ENCODE assay signal across 20 mouse cellular contexts in the genomic region with DNA sequence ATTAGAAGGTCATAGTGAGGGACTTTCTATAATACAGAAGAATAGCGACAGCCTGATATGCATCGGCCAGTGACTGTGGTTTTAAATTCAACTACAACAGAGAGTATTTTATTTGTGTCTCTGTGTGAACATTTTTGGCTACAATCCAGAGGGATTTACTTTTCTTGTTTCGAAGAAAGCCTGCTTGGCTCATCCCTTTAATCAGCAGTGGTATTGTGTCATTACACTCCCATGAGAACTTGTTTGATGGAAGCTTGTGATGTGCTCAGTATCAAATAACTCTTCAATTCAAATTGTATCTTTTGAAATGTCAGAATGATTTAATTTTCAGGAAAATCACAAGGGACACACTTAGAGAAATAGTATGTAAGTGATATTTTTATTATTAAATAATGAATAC.
DNase-seq lines count a peak whose midpoint lies in the region; ATAC-seq and TF ChIP-seq lines count a peak whose summit lies in the region.
"Had no signal": no experiment of that assay in that cellular context is flagged by ENCODE, and none has a peak within 500 bp of the region (broad histone marks: within the 10 kb centered on the region; RNA-seq: fewer than 3 reads in every experiment).

No protein-coding gene starts in this region.

- TF ChIP-seq POLR2A in brain, embryonic 14.5 days (IDR thresholded peaks at IDR 0.05; ENCODE audit: borderline replicate concordance, extremely low read depth, insufficient read depth, insufficient read length, poor library complexity, severe bottlenecking) = no peak

- H3K9ac ChIP-seq in hindbrain, postnatal 0 days (replicated peaks; ENCODE audit: low read length) = no peak overlapping the region
- H3K9ac ChIP-seq in hindbrain, embryonic 14.5 days = no peak overlapping the region
- H3K9ac ChIP-seq in midbrain, embryonic 16.5 days (ENCODE audit: low read depth, low read length) = no peak overlapping the region
- H3K9ac ChIP-seq: embryonic facial prominence, embryonic 12.5 days; forebrain, embryonic 12.5 days; heart, embryonic 13.5 days had no signal

- ATAC-seq in hindbrain, postnatal 0 days = no peak
- no peak for ATAC-seq in hindbrain, embryonic 14.5 days (ENCODE audit: low FRiP score)
- peak; percentile 62; the same call in 1 of the 2 replicates for ATAC-seq in midbrain, embryonic 16.5 days
- ATAC-seq: CD4-positive, CD25-positive, alpha-beta regulatory T cell, adult 4 months had no signal

- no peak for TF ChIP-seq CTCF in hindbrain, postnatal 0 days (IDR thresholded peaks at IDR 0.05; ENCODE audit: low read depth)
- no peak for TF ChIP-seq CTCF in brain, embryonic 14.5 days (IDR thresholded peaks at IDR 0.05; ENCODE audit: borderline replicate concordance, extremely low read depth, insufficient read depth, insufficient read length)

- no peak overlapping the region for H3K4me3 ChIP-seq in hindbrain, postnatal 0 days (ENCODE audit: low read length)
- H3K4me3 ChIP-seq in hindbrain, embryonic 14.5 days (replicated peaks; ENCODE audit: low read length) = no peak overlapping the region
- no peak overlapping the region for H3K4me3 ChIP-seq in midbrain, embryonic 16.5 days (ENCODE audit: low read depth, low read length)
- H3K4me3 ChIP-seq: embryonic facial prominence, embryonic 12.5 days; forebrain, embryonic 12.5 days; heart, embryonic 13.5 days had no signal

- 39% methylated on average over 3 of the region's 3 CpGs for WGBS in hindbrain, postnatal 0 days
- WGBS in hindbrain, embryonic 14.5 days = 48% methylated on average over 3 of the region's 3 CpGs
- WGBS in midbrain, embryonic 16.5 days = 30% methylated on average over 3 of the region's 3 CpGs

- DNase-seq in cerebellum, adult 9-10 months = peak; percentile 5
- DNase-seq in cerebellum, postnatal 10 days = no peak
- DNase-seq in hindbrain, postnatal 0 days (ENCODE audit: low spot score) = peak; percentile 42
- no peak for DNase-seq in hindbrain, embryonic 14.5 days (ENCODE audit: low spot score)
- peak; percentile 75 for DNase-seq in brain, embryonic 14.5 days (ENCODE audit: low read depth)
- DNase-seq in kidney, postnatal 25 days = no peak
- DNase-seq: adrenal gland, postnatal 10 days; B cell, adult 2 months; cerebellum, adult 18-20 months; cerebellum, postnatal 14 days; embryo, embryonic 11 days; gastrocnemius, postnatal 36 days; heart, adult 11 months; heart, postnatal 36 days had no signal

- H3K4me1 ChIP-seq in hindbrain, postnatal 0 days (ENCODE audit: insufficient read depth, low read length) = no peaks in the 10 kb centered on the region
- no peaks in the 10 kb centered on the region for H3K4me1 ChIP-seq in hindbrain, embryonic 14.5 days (replicated peaks; ENCODE audit: control insufficient read depth, insufficient read depth, low read length)
- peaks cover 3% of the 10 kb centered on the region; the same call in 1 of the 2 replicates for H3K4me1 ChIP-seq in midbrain, embryonic 16.5 days (ENCODE audit: control insufficient read depth, insufficient read depth, low read length)
- H3K4me1 ChIP-seq: embryonic facial prominence, embryonic 12.5 days; forebrain, embryonic 12.5 days; heart, embryonic 13.5 days had no signal

- H3K27ac ChIP-seq in hindbrain, postnatal 0 days = no peak overlapping the region
- no peak overlapping the region for H3K27ac ChIP-seq in hindbrain, embryonic 14.5 days
- no peak overlapping the region for H3K27ac ChIP-seq in midbrain, embryonic 16.5 days (ENCODE audit: low read length)
- H3K27ac ChIP-seq: embryonic facial prominence, embryonic 12.5 days; forebrain, embryonic 12.5 days; heart, embryonic 13.5 days had no signal

- no peaks in the 10 kb centered on the region for H3K36me3 ChIP-seq in hindbrain, postnatal 0 days (ENCODE audit: insufficient read depth, low read length)
- H3K36me3 ChIP-seq in hindbrain, embryonic 14.5 days (replicated peaks; ENCODE audit: control insufficient read depth, insufficient read depth) = no peaks in the 10 kb centered on the region
- H3K36me3 ChIP-seq in midbrain, embryonic 16.5 days (ENCODE audit: control insufficient read depth, insufficient read depth, low read length) = no peaks in the 10 kb centered on the region
- H3K36me3 ChIP-seq: embryonic facial prominence, embryonic 12.5 days; forebrain, embryonic 12.5 days; G1E; heart, embryonic 13.5 days had no signal

- H3K4me2 ChIP-seq in hindbrain, postnatal 0 days (ENCODE audit: low read depth, low read length) = no peak overlapping the region
- H3K4me2 ChIP-seq in hindbrain, embryonic 14.5 days (replicated peaks) = no peak overlapping the region
- no peak overlapping the region for H3K4me2 ChIP-seq in midbrain, embryonic 16.5 days (ENCODE audit: low read length)
- H3K4me2 ChIP-seq: embryonic facial prominence, embryonic 12.5 days; forebrain, embryonic 12.5 days; heart, embryonic 13.5 days had no signal

- no peaks in the 10 kb centered on the region for H3K9me3 ChIP-seq in hindbrain, postnatal 0 days (ENCODE audit: low read length)
- no peaks in the 10 kb centered on the region for H3K9me3 ChIP-seq in hindbrain, embryonic 14.5 days (ENCODE audit: control insufficient read depth, low read length)
- H3K9me3 ChIP-seq in midbrain, embryonic 16.5 days (replicated peaks; ENCODE audit: control insufficient read depth, low read length, poor library complexity, severe bottlenecking) = no peaks in the 10 kb centered on the region
- H3K9me3 ChIP-seq: embryonic facial prominence, embryonic 12.5 days; forebrain, embryonic 12.5 days; G1E; heart, embryonic 13.5 days had no signal

- no peaks in the 10 kb centered on the region for H3K27me3 ChIP-seq in hindbrain, postnatal 0 days (ENCODE audit: insufficient read depth, low read length)
- no peaks in the 10 kb centered on the region for H3K27me3 ChIP-seq in hindbrain, embryonic 14.5 days (ENCODE audit: control insufficient read depth, insufficient read depth, low read length)
- no peaks in the 10 kb centered on the region for H3K27me3 ChIP-seq in midbrain, embryonic 16.5 days (ENCODE audit: control insufficient read depth, insufficient read depth, low read depth, low read length)
- H3K27me3 ChIP-seq: embryonic facial prominence, embryonic 12.5 days; forebrain, embryonic 12.5 days; heart, embryonic 13.5 days had no signal

Comparison
In these comparisons a context has a peak if more than half of its experiments do, and no peak if none do; other contexts are left out.
1. DNase-seq: peak in cerebellum, adult 9-10 months (single experiment), hindbrain, postnatal 0 days (single experiment) and brain, embryonic 14.5 days (single experiment); none in cerebellum, postnatal 10 days (0 of 2), hindbrain, embryonic 14.5 days (single experiment) and kidney, postnatal 25 days (0 of 2).